Mouse (Mus musculus) MEL (cell line): ENCODE measurements around the gene Rbms3. TPM values are rescaled to one million over a fixed set of nuclear protein-coding genes. Genes with fewer than 3 reads are reported as not detected.

Experiments used
- DNase-seq: peaks from one replicate; pipeline ENCODE4 v3.0.0; 2011; ENCODE audit warnings: low read depth, low spot score
- H3K27ac ChIP-seq: 2 replicates; pipeline ENCODE4 v1.5.1; 2012; ENCODE audit warnings: low read depth, mild to moderate bottlenecking, control low read depth, low read length, moderate library complexity; ENCODE audit not compliant: control insufficient read depth
- H3K27me3 ChIP-seq, 2 experiments: fragments of 150-350 bp in 1 of 2; sonication (generic) in 1 of 2; 2 replicates each; pipeline ENCODE4 v1.6.1; 2012; ENCODE audit warnings: low read length in 2 of 2, mild to moderate bottlenecking in 2 of 2, improper control_type of control experiment in 1 of 2, moderate library complexity in 1 of 2; ENCODE audit not compliant: insufficient read depth in 2 of 2, control insufficient read depth in 1 of 2
- H3K36me3 ChIP-seq, 2 experiments: 2 replicates each; pipeline ENCODE4 v1.6.1; 2012 to 2014; ENCODE audit warnings: low read length in 2 of 2, improper control_type of control experiment in 1 of 2, inconsistent platforms in 1 of 2, mild to moderate bottlenecking in 1 of 2; ENCODE audit not compliant: insufficient read depth in 2 of 2, control insufficient read depth in 1 of 2
- H3K4me1 ChIP-seq, 2 experiments: fragments of 150-350 bp in 1 of 2; sonication (generic) in 1 of 2; 2 replicates each; pipeline ENCODE4 v1.6.1; 2012; ENCODE audit warnings: low read length in 2 of 2, improper control_type of control experiment in 1 of 2, mild to moderate bottlenecking in 1 of 2; ENCODE audit not compliant: insufficient read depth in 2 of 2, control insufficient read depth in 1 of 2
- H3K4me3 ChIP-seq, 2 experiments: fragments of 150-350 bp in 1 of 2; sonication (generic) in 1 of 2; 2 replicates each; pipeline ENCODE4 v1.5.1; 2012; ENCODE audit warnings: low read depth in 2 of 2, low read length in 2 of 2, mild to moderate bottlenecking in 2 of 2, moderate library complexity in 2 of 2, control low read depth in 1 of 2, improper control_type of control experiment in 1 of 2; ENCODE audit not compliant: control insufficient read depth in 1 of 2, insufficient read depth in 1 of 2
- H3K79me2 ChIP-seq: 2 replicates; pipeline ENCODE4 v1.6.1; 2012; ENCODE audit warnings: mild to moderate bottlenecking, low read length, moderate library complexity; ENCODE audit not compliant: control insufficient read depth, poor library complexity, insufficient read depth
- H3K9ac ChIP-seq: 2 replicates; pipeline ENCODE4 v1.6.1; 2012; ENCODE audit warnings: low read depth, mild to moderate bottlenecking, control low read depth, low read length, moderate library complexity; ENCODE audit not compliant: control insufficient read depth, poor library complexity, severe bottlenecking
- H3K9me3 ChIP-seq: fragments of 150-350 bp; sonication (generic); replicated peaks from 2 replicates; pipeline ENCODE4 v1.6.1; 2012; ENCODE audit warnings: mild to moderate bottlenecking, low read length, improper control_type of control experiment, moderate library complexity; ENCODE audit not compliant: insufficient read depth
- CHD2 ChIP-seq: IDR thresholded peaks from 2 replicates; pipeline ENCODE4 v1.6.1; 2011; ENCODE audit warnings: low read length, improper control_type of control experiment
- EP300 ChIP-seq, 2 experiments: IDR thresholded peaks; 2 replicates each; pipeline ENCODE4 v1.6.1; 2011; ENCODE audit warnings: improper control_type of control experiment in 2 of 2, low read length in 2 of 2, low read depth in 1 of 2, mild to moderate bottlenecking in 1 of 2
- ETS1 ChIP-seq: IDR thresholded peaks from 2 replicates; pipeline ENCODE4 v1.6.1; 2012; ENCODE audit warnings: low read depth, mild to moderate bottlenecking, inconsistent platforms, low read length, improper control_type of control experiment, moderate library complexity
- GATA1 ChIP-seq: IDR thresholded peaks from 2 replicates; pipeline ENCODE4 v1.6.1; 2011; ENCODE audit warnings: low read depth, low read length, improper control_type of control experiment
- MAFK ChIP-seq: IDR thresholded peaks from 2 replicates; pipeline ENCODE4 v1.6.1; 2011; ENCODE audit warnings: low read depth, mild to moderate bottlenecking, low read length, improper control_type of control experiment, borderline replicate concordance
- MAZ ChIP-seq: IDR thresholded peaks from 2 replicates; pipeline ENCODE4 v1.6.1; 2012; ENCODE audit warnings: low read depth, mild to moderate bottlenecking, inconsistent platforms, low read length, improper control_type of control experiment
- MYB ChIP-seq: IDR thresholded peaks from 2 replicates; pipeline ENCODE4 v1.6.1; 2011; ENCODE audit warnings: mild to moderate bottlenecking, low read depth, low read length, improper control_type of control experiment
- NRF1 ChIP-seq: IDR thresholded peaks from 2 replicates; pipeline ENCODE4 v1.6.1; 2014; ENCODE audit warnings: low read depth, mild to moderate bottlenecking, inconsistent platforms, low read length, improper control_type of control experiment, moderate library complexity; ENCODE audit not compliant: poor library complexity, insufficient read depth, severe bottlenecking
- POLR2A ChIP-seq, 2 experiments: IDR thresholded peaks; 2 replicates each; pipeline ENCODE4 v1.6.1; 2011 to 2012; ENCODE audit warnings: low read length in 2 of 2, mild to moderate bottlenecking in 2 of 2, control low read depth in 1 of 2, improper control_type of control experiment in 1 of 2, low read depth in 1 of 2, moderate library complexity in 1 of 2; ENCODE audit not compliant: control insufficient read depth in 1 of 2, insufficient read depth in 1 of 2, poor library complexity in 1 of 2
- POLR2AphosphoS2 ChIP-seq: IDR thresholded peaks from 2 replicates; pipeline ENCODE4 v1.6.1; 2011; ENCODE audit warnings: low read length, improper control_type of control experiment
- RAD21 ChIP-seq: IDR thresholded peaks from 2 replicates; pipeline ENCODE4 v1.6.1; 2011; ENCODE audit warnings: mild to moderate bottlenecking, low read depth, low read length, improper control_type of control experiment
- SIN3A ChIP-seq: IDR thresholded peaks from 2 replicates; pipeline ENCODE4 v1.6.1; 2012; ENCODE audit warnings: low read length, improper control_type of control experiment, inconsistent platforms
- SMC3 ChIP-seq: IDR thresholded peaks from 2 replicates; pipeline ENCODE4 v1.6.1; 2011; ENCODE audit warnings: low read depth, low read length, improper control_type of control experiment
- TAL1 ChIP-seq: IDR thresholded peaks from 2 replicates; pipeline ENCODE4 v1.6.1; 2012; ENCODE audit warnings: mild to moderate bottlenecking, inconsistent platforms, low read length, moderate library complexity, mixed read lengths
- TCF12 ChIP-seq: IDR thresholded peaks from 2 replicates; pipeline ENCODE4 v1.6.1; 2014; ENCODE audit warnings: low read depth, mild to moderate bottlenecking, inconsistent platforms, low read length, improper control_type of control experiment, moderate library complexity
- UBTF ChIP-seq: IDR thresholded peaks from 2 replicates; pipeline ENCODE4 v1.6.1; 2012; ENCODE audit warnings: low read depth, mild to moderate bottlenecking, inconsistent platforms, low read length, improper control_type of control experiment, moderate library complexity, borderline replicate concordance; ENCODE audit not compliant: insufficient read depth
- USF1 ChIP-seq: IDR thresholded peaks from 2 replicates; pipeline ENCODE4 v1.6.1; 2014; ENCODE audit warnings: low read depth, mild to moderate bottlenecking, inconsistent platforms, low read length, improper control_type of control experiment, moderate library complexity
- USF2 ChIP-seq, 2 experiments: IDR thresholded peaks; 2 replicates each; pipeline ENCODE4 v1.6.1; 2011 to 2012; ENCODE audit warnings: improper control_type of control experiment in 2 of 2, low read length in 2 of 2, borderline replicate concordance in 1 of 2, inconsistent platforms in 1 of 2, low read depth in 1 of 2, mild to moderate bottlenecking in 1 of 2; ENCODE audit not compliant: insufficient read depth in 1 of 2
- ZMIZ1 ChIP-seq: IDR thresholded peaks from 2 replicates; pipeline ENCODE4 v1.6.1; 2012; ENCODE audit warnings: low read depth, mild to moderate bottlenecking, inconsistent platforms, low read length, improper control_type of control experiment, moderate library complexity
- polyA plus RNA-seq, 2 experiments: library from polyadenylated mRNA; stranded (reverse) in 1 of 2; unstranded in 1 of 2; fragments of >175 nt in 1 of 2; fragments of >200 nt in 1 of 2; gene quantifications; 2 replicates each; pipeline versions ENCODE4 v1.2.1 to v1.2.4; 2012; ENCODE audit warnings: low replicate concordance in 2 of 2, low read depth in 1 of 2; ENCODE audit not compliant: insufficient read length in 2 of 2, insufficient read depth in 1 of 2, missing spikeins in 1 of 2
- total RNA-seq: library from RNA; depleted of rRNA; stranded (reverse); fragments of 300-350 nt; gene quantifications from 2 replicates; pipeline ENCODE4 v1.2.3, GENCODE M21; 2012

Rbms3 gene
- total and polyA plus RNA-seq, 3 experiments, result not detected

- Histone ChIP-seq H3K9ac (no peak overlapping the region), H3K4me1 (no peaks in the 10 kb centered on the region; a peak in 1 of 4 replicates), H3K27ac (no peak overlapping the region), H3K4me3 (no peak overlapping the region), H3K36me3 (no peaks in the 10 kb centered on the region), H3K9me3 (no peaks in the 10 kb centered on the region), H3K27me3 (no peaks in the 10 kb centered on the region), H3K79me2 (no peaks in the 10 kb centered on the region)
- TF ChIP-seq MAZ, result no peak
- DNase-seq, result no peak
Observed at GRCm38 (mm10) chr9:116829929-116830328, 799.8 kb downstream of the Rbms3 start.

GRCm38 (mm10) chr9:116821601-116822000, 808.1 kb downstream of the Rbms3 start:
- peak; percentile 13 for DNase-seq
- H3K36me3 ChIP-seq, result no peaks in the 10 kb centered on the region; a peak in 1 of 4 replicates
- H3K9ac ChIP-seq, result no peak overlapping the region
- TF ChIP-seq POLR2AphosphoS2 (no peak), GATA1 (peak; percentile 40; the same call in 1 of the 2 replicates), EP300 (IDR thresholded peaks at IDR 0.05; ENCODE audit: low read depth in 1 of 2, low read length in 2 of 2) (peak; percentile 31 to 58; a peak in 2 of 4 replicates), TCF12 (peak; percentile 63), USF1 (peak; percentile 43; the same call in 1 of the 2 replicates), ZMIZ1 (no peak), MAFK (no peak), TAL1 (no peak), NRF1 (no peak), POLR2A (IDR thresholded peaks at IDR 0.05; ENCODE audit: control insufficient read depth in 1 of 2, insufficient read depth in 1 of 2, low read depth in 1 of 2, low read length in 2 of 2, poor library complexity in 1 of 2) (no peak), SMC3 (no peak), USF2 (IDR thresholded peaks at IDR 0.05; ENCODE audit: borderline replicate concordance in 1 of 2, insufficient read depth in 1 of 2, low read depth in 1 of 2, low read length in 2 of 2) (no peak), CHD2 (no peak), MYB (no peak), MAZ (no peak), RAD21 (no peak), ETS1 (peak; percentile 21; the same call in 1 of the 2 replicates), SIN3A (no peak), UBTF (no peak)
- H3K4me3 ChIP-seq, result peak overlapping the region in 1 of 2 experiments; percentile 13; a peak in 1 of 4 replicates
- H3K27ac ChIP-seq, result no peak overlapping the region
- H3K4me1 ChIP-seq, result peaks cover 2 to 4% of the 10 kb centered on the region in 2 experiments; a peak in 2 of 4 replicates
- H3K9me3 ChIP-seq, result no peaks in the 10 kb centered on the region
- H3K79me2 ChIP-seq, result no peaks in the 10 kb centered on the region
- H3K27me3 ChIP-seq, result no peaks in the 10 kb centered on the region
